ENCODE assay signal across 8 mouse cellular contexts in genomic region chr6:147263178-147263577, GRCm38 (mm10). TPM values are rescaled to one million over a fixed set of nuclear protein-coding genes. Genes with fewer than 3 reads are reported as not detected.
A peak's percentile ranks its signal among the peaks of the same experiment; 100 is the strongest.
DNase-seq lines count a peak whose midpoint lies in the region; ATAC-seq and TF ChIP-seq lines count a peak whose summit lies in the region.

No protein-coding gene starts in this region.

- peaks cover 41% of the 10 kb centered on the region for H3K27me3 ChIP-seq in intestine, embryonic 16.5 days (replicated peaks; ENCODE audit: control insufficient read depth, insufficient read depth, low read length)
- peaks cover 40% of the 10 kb centered on the region for H3K27me3 ChIP-seq in midbrain, postnatal 0 days (ENCODE audit: insufficient read depth, low read length)

- TF ChIP-seq POLR2A in lung, adult 2 months (IDR thresholded peaks at IDR 0.05; ENCODE audit: borderline replicate concordance, extremely low read depth, low read depth, low read length), result no peak
- no peak for TF ChIP-seq POLR2A in embryonic fibroblast, embryonic 13.5 days (IDR thresholded peaks at IDR 0.05; ENCODE audit: low read depth, low read length)

- peak overlapping the region; percentile 97 for H3K4me2 ChIP-seq in intestine, embryonic 16.5 days (ENCODE audit: low read depth, low read length)
- peak overlapping the region; percentile 88 for H3K4me2 ChIP-seq in midbrain, postnatal 0 days (ENCODE audit: low read depth, low read length, poor library complexity, severe bottlenecking)

- peak overlapping the region; percentile 1 for H3K4me3 ChIP-seq in lung, adult 2 months (replicated peaks; ENCODE audit: extremely low read depth, low read depth, low read length)
- peak overlapping the region; percentile 44 for H3K4me3 ChIP-seq in embryonic fibroblast, embryonic 13.5 days (ENCODE audit: insufficient read depth, low read length)
- H3K4me3 ChIP-seq in intestine, embryonic 16.5 days (ENCODE audit: low read length), result peak overlapping the region; percentile 53
- H3K4me3 ChIP-seq in midbrain, postnatal 0 days (ENCODE audit: low read depth, low read length), result peak overlapping the region; percentile 45

- H3K27ac ChIP-seq in embryonic fibroblast, embryonic 13.5 days (ENCODE audit: insufficient read depth, low read length), result no peak overlapping the region
- no peak overlapping the region for H3K27ac ChIP-seq in intestine, embryonic 16.5 days (ENCODE audit: low read length)
- no peak overlapping the region for H3K27ac ChIP-seq in midbrain, postnatal 0 days (ENCODE audit: low read depth, low read length)

- 1% methylated on average over 21 of the region's 21 CpGs for WGBS in lung, adult 2 months
- WGBS in intestine, embryonic 16.5 days, result 1% methylated on average over 21 of the region's 21 CpGs
- WGBS in midbrain, postnatal 0 days, result 0% methylated on average over 20 of the region's 21 CpGs

- no peaks in the 10 kb centered on the region for H3K36me3 ChIP-seq in intestine, embryonic 16.5 days (ENCODE audit: control insufficient read depth, insufficient read depth, low read length)
- no peaks in the 10 kb centered on the region for H3K36me3 ChIP-seq in midbrain, postnatal 0 days (ENCODE audit: insufficient read depth, low read length)

- peak; percentile 22 for DNase-seq in lung, adult 2 months
- no peak for DNase-seq in lung, postnatal 36 days
- peak; percentile 20 for DNase-seq in adrenal gland, postnatal 25 days
- no peak for DNase-seq in midbrain, postnatal 0 days (ENCODE audit: low spot score)
- no peak for DNase-seq in layer of hippocampus, adult 9-11 months
- DNase-seq in layer of hippocampus, adult 18-20 months (ENCODE audit: low spot score in 2 of 2), result no peak

- no peaks in the 10 kb centered on the region for H3K9me3 ChIP-seq in intestine, embryonic 16.5 days (ENCODE audit: control insufficient read depth, low read length)
- H3K9me3 ChIP-seq in midbrain, postnatal 0 days (ENCODE audit: low read length), result no peaks in the 10 kb centered on the region

- ATAC-seq in intestine, embryonic 16.5 days, result no peak
- ATAC-seq in midbrain, postnatal 0 days (ENCODE audit: low FRiP score), result peak; percentile 39; the same call in 1 of the 2 replicates

- H3K9ac ChIP-seq in intestine, embryonic 16.5 days (ENCODE audit: low read depth, low read length), result peak overlapping the region; percentile 53
- no peak overlapping the region for H3K9ac ChIP-seq in midbrain, postnatal 0 days (replicated peaks; ENCODE audit: low read length, poor library complexity, severe bottlenecking)

- peaks cover 5% of the 10 kb centered on the region for H3K4me1 ChIP-seq in lung, adult 2 months (ENCODE audit: control insufficient read depth, insufficient read depth, low read length)
- H3K4me1 ChIP-seq in embryonic fibroblast, embryonic 13.5 days (ENCODE audit: control insufficient read depth, insufficient read depth, low read length), result 0 out of 2 replicates have a peak, but pooled peaks cover 2% of the 10 kb centered on the region
- H3K4me1 ChIP-seq in intestine, embryonic 16.5 days (ENCODE audit: control insufficient read depth, insufficient read depth, low read length), result peaks cover 15% of the 10 kb centered on the region
- H3K4me1 ChIP-seq in midbrain, postnatal 0 days (ENCODE audit: insufficient read depth, low read length), result peaks cover 7% of the 10 kb centered on the region; the same call in 1 of the 2 replicates

- no peak for TF ChIP-seq CTCF in lung, adult 2 months (IDR thresholded peaks at IDR 0.05; ENCODE audit: insufficient read depth, low read length)
- TF ChIP-seq CTCF in embryonic fibroblast, embryonic 13.5 days (IDR thresholded peaks at IDR 0.05; ENCODE audit: borderline replicate concordance, insufficient read depth, low read length), result no peak
- TF ChIP-seq CTCF in midbrain, postnatal 0 days (IDR thresholded peaks at IDR 0.05), result no peak

RNA-seq across cellular contexts. Expression of gene Pthlh, which starts 0.8 kb away (rescaled TPM):
- 0.76 and 1.7 TPM in 2 replicates for polyA plus RNA-seq in lung, adult 2 months (2012; rRNA removed)
- not detected in 2 replicates for total RNA-seq in adrenal gland, postnatal 25 days (2021)
- polyA plus RNA-seq in embryonic fibroblast, embryonic 13.5 days (2011; ENCODE audit: insufficient read length, low read depth, missing spikeins), result 0.42 and 0.81 TPM in 2 replicates
- 0.76 and 0.86 TPM in 2 replicates for polyA plus RNA-seq in intestine, embryonic 16.5 days (2015; fragmentation: Nextera tagmentation; extraction: Ambion mirVana)
- total RNA-seq in midbrain, postnatal 0 days (2014; rRNA removed), result 0.85 and 2.5 TPM in 2 replicates
- 2.3 TPM in 2 replicates for polyA plus RNA-seq in midbrain, postnatal 0 days (2015; fragmentation: Nextera tagmentation; extraction: Ambion mirVana)
- 1 to 10 TPM; 2.2 to 2.9 TPM for total RNA-seq in layer of hippocampus, adult 18-20 months (2021)

Comparison
In these comparisons a context has a peak if more than half of its experiments do, and no peak if none do; other contexts are left out.
1. DNase-seq: peak in lung, adult 2 months (single experiment) and adrenal gland, postnatal 25 days (single experiment); none in lung, postnatal 36 days (single experiment), midbrain, postnatal 0 days (single experiment), layer of hippocampus, adult 9-11 months (single experiment) and layer of hippocampus, adult 18-20 months (0 of 2).
2. H3K4me3 ChIP-seq: peak in every context shown above with its lines; median percentile 53 in intestine, embryonic 16.5 days; 45 in midbrain, postnatal 0 days; 44 in embryonic fibroblast, embryonic 13.5 days; 1 in lung, adult 2 months.